Mouse (Mus musculus): ENCODE results near the gene Slc25a39. TPM values are rescaled to one million over a fixed set of nuclear protein-coding genes. Genes with fewer than 3 reads are reported as not detected.
"Not testable (repeated sequence)": the region's sequence is repeated elsewhere in the genome, so short reads cannot be mapped to it uniquely, and the experiment has no call there.

Gene Slc25a39
- polyA plus RNA-seq, 1 experiment = 88.4 TPM

- no peaks in the 10 kb centered on the region for H3K4me1 ChIP-seq (ENCODE audit: control insufficient read depth, insufficient read depth, low read length)
- no peak overlapping the region for H3K27ac ChIP-seq (ENCODE audit: insufficient read depth, low read length)
- H3K4me3 ChIP-seq (ENCODE audit: insufficient read depth, low read length) = no peak overlapping the region
- TF ChIP-seq POLR2A (IDR thresholded peaks at IDR 0.05; ENCODE audit: extremely low read depth, insufficient read depth, low read length) (no peak), CTCF (IDR thresholded peaks at IDR 0.05; ENCODE audit: extremely low read depth, insufficient read depth, low read length) (no peak)
These were observed 35.6 kb downstream of the Slc25a39 start for GRCm38 (mm10) chr11:102371926-102372685.

- H3K27ac ChIP-seq (ENCODE audit: insufficient read depth, low read length) = no peak overlapping the region
- no peak overlapping the region for H3K4me3 ChIP-seq (ENCODE audit: insufficient read depth, low read length)
- TF ChIP-seq CTCF (IDR thresholded peaks at IDR 0.05; ENCODE audit: extremely low read depth, insufficient read depth, low read length) = no peak
- TF ChIP-seq POLR2A (IDR thresholded peaks at IDR 0.05; ENCODE audit: extremely low read depth, insufficient read depth, low read length) = no peak
- no peaks in the 10 kb centered on the region for H3K4me1 ChIP-seq (ENCODE audit: control insufficient read depth, insufficient read depth, low read length)
These were observed 37.5 kb downstream of the Slc25a39 start for GRCm38 (mm10) chr11:102370285-102370684.

- no peak overlapping the region for H3K4me3 ChIP-seq (ENCODE audit: insufficient read depth, low read length)
- no peaks in the 10 kb centered on the region for H3K4me1 ChIP-seq (ENCODE audit: control insufficient read depth, insufficient read depth, low read length)
- TF ChIP-seq POLR2A (IDR thresholded peaks at IDR 0.05; ENCODE audit: extremely low read depth, insufficient read depth, low read length) (no peak), CTCF (IDR thresholded peaks at IDR 0.05; ENCODE audit: extremely low read depth, insufficient read depth, low read length) (no peak)
- no peak overlapping the region for H3K27ac ChIP-seq (ENCODE audit: insufficient read depth, low read length)
These were observed 38.5 kb downstream of the Slc25a39 start for GRCm38 (mm10) chr11:102369263-102369662.

GRCm38 (mm10) chr11:102368347-102368746, 39.4 kb downstream of the Slc25a39 start:
- H3K27ac ChIP-seq (ENCODE audit: insufficient read depth, low read length) = no peak overlapping the region
- TF ChIP-seq CTCF (IDR thresholded peaks at IDR 0.05; ENCODE audit: extremely low read depth, insufficient read depth, low read length) = no peak

GRCm38 (mm10) chr11:102367504-102368280, 40.1 kb downstream of the Slc25a39 start:
- no peak overlapping the region for H3K4me3 ChIP-seq (ENCODE audit: insufficient read depth, low read length)
- no peaks in the 10 kb centered on the region for H3K4me1 ChIP-seq (ENCODE audit: control insufficient read depth, insufficient read depth, low read length)
- TF ChIP-seq POLR2A (IDR thresholded peaks at IDR 0.05; ENCODE audit: extremely low read depth, insufficient read depth, low read length) = no peak
- no peak for TF ChIP-seq CTCF (IDR thresholded peaks at IDR 0.05; ENCODE audit: extremely low read depth, insufficient read depth, low read length)
- no peak overlapping the region for H3K27ac ChIP-seq (ENCODE audit: insufficient read depth, low read length)

More at GRCm38 (mm10) chr11:102368347-102368746, 39.4 kb downstream of the Slc25a39 start:
- Histone ChIP-seq H3K4me1 (ENCODE audit: control insufficient read depth, insufficient read depth, low read length) (no peaks in the 10 kb centered on the region), H3K4me3 (ENCODE audit: insufficient read depth, low read length) (no peak overlapping the region)

- not testable (repeated sequence) for H3K4me3 ChIP-seq (ENCODE audit: insufficient read depth, low read length); H3K27ac ChIP-seq (ENCODE audit: insufficient read depth, low read length); H3K4me1 ChIP-seq (ENCODE audit: control insufficient read depth, insufficient read depth, low read length)
These were observed 41.6 kb downstream of the Slc25a39 start, which contains the start of gene Slc4a1 for GRCm38 (mm10) chr11:102366103-102366502. Gene Slc4a1, minus strand, starts transcription at chr11:102366203.

- TF ChIP-seq CTCF (IDR thresholded peaks at IDR 0.05; ENCODE audit: extremely low read depth, insufficient read depth, low read length) (no peak), POLR2A (IDR thresholded peaks at IDR 0.05; ENCODE audit: extremely low read depth, insufficient read depth, low read length) (no peak)
These were observed 42.0 kb downstream of the Slc25a39 start for GRCm38 (mm10) chr11:102365699-102366098.

GRCm38 (mm10) chr11:102364570-102365371, 43.0 kb downstream of the Slc25a39 start:
- H3K27ac ChIP-seq (ENCODE audit: insufficient read depth, low read length) = no peak overlapping the region

More at GRCm38 (mm10) chr11:102365699-102366098, 42.0 kb downstream of the Slc25a39 start:
- Histone ChIP-seq H3K4me3 (ENCODE audit: insufficient read depth, low read length) (no peak overlapping the region), H3K4me1 (ENCODE audit: control insufficient read depth, insufficient read depth, low read length) (no peaks in the 10 kb centered on the region), H3K27ac (ENCODE audit: insufficient read depth, low read length) (no peak overlapping the region)

GRCm38 (mm10) chr11:102363623-102364022, 44.1 kb downstream of the Slc25a39 start:
- Histone ChIP-seq H3K4me3 (ENCODE audit: insufficient read depth, low read length) (no peak overlapping the region), H3K27ac (ENCODE audit: insufficient read depth, low read length) (no peak overlapping the region), H3K4me1 (ENCODE audit: control insufficient read depth, insufficient read depth, low read length) (no peaks in the 10 kb centered on the region)
- TF ChIP-seq CTCF (IDR thresholded peaks at IDR 0.05; ENCODE audit: extremely low read depth, insufficient read depth, low read length) (no peak), POLR2A (IDR thresholded peaks at IDR 0.05; ENCODE audit: extremely low read depth, insufficient read depth, low read length) (no peak)

More at GRCm38 (mm10) chr11:102364570-102365371, 43.0 kb downstream of the Slc25a39 start:
- Histone ChIP-seq H3K4me1 (ENCODE audit: control insufficient read depth, insufficient read depth, low read length) (no peaks in the 10 kb centered on the region), H3K4me3 (ENCODE audit: insufficient read depth, low read length) (no peak overlapping the region)
- TF ChIP-seq POLR2A (IDR thresholded peaks at IDR 0.05; ENCODE audit: extremely low read depth, insufficient read depth, low read length) (no peak), CTCF (IDR thresholded peaks at IDR 0.05; ENCODE audit: extremely low read depth, insufficient read depth, low read length) (no peak)
